Mouse (Mus musculus): ENCODE results near the gene Rorb.

The Rorb gene

GRCm38 (mm10) chr19:19005144-19005543 is 105.9 kb downstream of the Rorb start:
- DNase-seq (ENCODE audit: low read depth), result peak; percentile 9

- DNase-seq (ENCODE audit: low read depth), result no peak
Observed at GRCm38 (mm10) chr19:19004023-19004656, 106.9 kb downstream of the Rorb start.

- no peak for DNase-seq (ENCODE audit: low read depth)
Observed at GRCm38 (mm10) chr19:18998966-18999365, 112.0 kb downstream of the Rorb start.

- DNase-seq (ENCODE audit: low read depth), result peak; percentile 14
Observed at GRCm38 (mm10) chr19:18997711-18998110, 113.3 kb downstream of the Rorb start.

- no peak for DNase-seq (ENCODE audit: low read depth)
Observed at GRCm38 (mm10) chr19:18979996-18980395, 131.0 kb downstream of the Rorb start.

- peak; percentile 72 for DNase-seq (ENCODE audit: low read depth)
Observed at GRCm38 (mm10) chr19:18974796-18975660, 136.0 kb downstream of the Rorb start.

GRCm38 (mm10) chr19:18969386-18969785 is 141.6 kb downstream of the Rorb start:
- no peak for DNase-seq (ENCODE audit: low read depth)

GRCm38 (mm10) chr19:18967307-18967706 is 143.7 kb downstream of the Rorb start:
- no peak for DNase-seq (ENCODE audit: low read depth)

GRCm38 (mm10) chr19:18959862-18960261 is 151.1 kb downstream of the Rorb start:
- DNase-seq (ENCODE audit: low read depth), result no peak

- no peak for DNase-seq (ENCODE audit: low read depth)
Observed at GRCm38 (mm10) chr19:18952806-18953205, 158.2 kb downstream of the Rorb start.

- no peak for DNase-seq (ENCODE audit: low read depth)
Observed at GRCm38 (mm10) chr19:18947193-18947592, 163.8 kb downstream of the Rorb start.

GRCm38 (mm10) chr19:18945265-18945664 is 165.7 kb downstream of the Rorb start:
- no peak for DNase-seq (ENCODE audit: low read depth)

- DNase-seq (ENCODE audit: low read depth), result no peak
Observed at GRCm38 (mm10) chr19:18941391-18941790, 169.6 kb downstream of the Rorb start.

GRCm38 (mm10) chr19:18911755-18912340 is 199.1 kb downstream of the Rorb start:
- DNase-seq (ENCODE audit: low read depth), result peak; percentile 38

GRCm38 (mm10) chr19:18909641-18910040 is 201.4 kb downstream of the Rorb start:
- DNase-seq (ENCODE audit: low read depth), result no peak

GRCm38 (mm10) chr19:18905511-18905910 is 205.5 kb downstream of the Rorb start:
- no peak for DNase-seq (ENCODE audit: low read depth)

- no peak for DNase-seq (ENCODE audit: low read depth)
Observed at GRCm38 (mm10) chr19:18902694-18903067, 208.3 kb downstream of the Rorb start.

GRCm38 (mm10) chr19:18902041-18902693 is 208.8 kb downstream of the Rorb start:
- no peak for DNase-seq (ENCODE audit: low read depth)

- no peak for DNase-seq (ENCODE audit: low read depth)
Observed at GRCm38 (mm10) chr19:18898238-18898637, 212.8 kb downstream of the Rorb start.

GRCm38 (mm10) chr19:18890216-18890615 is 220.8 kb downstream of the Rorb start:
- DNase-seq (ENCODE audit: low read depth), result peak; percentile 93

- no peak for DNase-seq (ENCODE audit: low read depth)
Observed at GRCm38 (mm10) chr19:18889632-18890031, 221.4 kb downstream of the Rorb start.

- no peak for DNase-seq (ENCODE audit: low read depth)
Observed at GRCm38 (mm10) chr19:18889117-18889627, 221.8 kb downstream of the Rorb start.
